Mouse (Mus musculus): ENCODE results near the gene Stx3.

- TF ChIP-seq TAL1 (IDR thresholded peaks at IDR 0.05; ENCODE audit: low read length) (no peak; the same call in 2 of the 3 replicates), GATA1 (IDR thresholded peaks at IDR 0.05; ENCODE audit: low read length) (no peak)
Measured at GRCm38 (mm10) chr19:11725915-11726314, 93.3 kb downstream of the Stx3 start.

Measured in erythroblast, embryonic 14.5 days (primary cell).